Mouse (Mus musculus): ENCODE results near the gene Enpp1. TPM values are rescaled to one million over a fixed set of nuclear protein-coding genes. Genes with fewer than 3 reads are reported as not detected.

Enpp1 gene
- polyA plus RNA-seq, 1 experiment from 2014 or later, result 0.62 TPM

DNA sequence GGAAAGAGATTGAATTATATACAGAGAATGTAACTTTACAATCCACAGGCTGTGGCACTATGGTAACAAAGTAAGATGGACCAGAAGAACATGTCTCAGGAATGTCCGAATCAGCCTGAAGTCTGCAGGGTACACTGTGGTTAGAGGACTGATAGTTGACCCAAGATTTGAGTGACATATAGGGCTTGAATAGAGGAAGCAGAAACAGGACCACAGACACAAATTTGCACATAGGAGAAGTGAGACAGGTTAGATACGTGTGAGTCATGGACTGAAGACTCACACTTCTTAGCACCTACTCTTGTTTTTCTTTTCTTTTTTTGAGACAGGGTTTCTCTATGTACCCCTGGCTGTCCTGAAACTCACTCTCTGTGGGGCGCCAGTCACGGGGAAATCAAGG, 15.5 kb upstream of the Enpp1 start:
- WGBS, result 89% methylated on average over 4 of the region's 4 CpGs
- Histone ChIP-seq H3K27me3 (replicated peaks; ENCODE audit: low read depth, poor library complexity, severe bottlenecking) (no peaks in the 10 kb centered on the region), H3K27ac (replicated peaks) (no peak overlapping the region), H3K9me3 (no peaks in the 10 kb centered on the region), H3K36me3 (replicated peaks) (no peaks in the 10 kb centered on the region), H3K4me1 (no peaks in the 10 kb centered on the region), H3K4me3 (no peak overlapping the region)
- no peak for DNase-seq (ENCODE audit: low spot score)

DNA sequence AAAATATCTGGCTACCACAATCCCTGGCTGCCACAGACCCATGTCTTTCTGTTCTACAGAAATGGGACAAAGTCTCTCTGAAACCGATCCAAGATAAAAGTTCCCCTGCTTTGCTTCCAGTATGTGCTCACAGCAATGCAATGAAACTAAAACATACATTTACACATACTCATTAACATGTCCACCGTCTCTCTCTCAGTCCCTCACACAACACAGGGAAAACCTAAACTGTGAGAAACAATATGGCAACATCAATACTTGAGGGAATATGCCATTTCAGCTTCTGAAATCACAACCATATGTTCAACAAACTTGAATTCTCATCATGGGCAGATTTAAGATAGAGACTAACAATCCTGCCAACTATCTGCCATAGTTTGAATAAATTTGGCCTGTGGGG, 13.2 kb upstream of the Enpp1 start:
- no peak overlapping the region for H3K27ac ChIP-seq (replicated peaks)
- H3K4me3 ChIP-seq, result no peak overlapping the region
- no peak for DNase-seq (ENCODE audit: low spot score)
- 87% methylated on average over 2 of the region's 2 CpGs for WGBS
- no peaks in the 10 kb centered on the region for H3K36me3 ChIP-seq (replicated peaks)
- H3K27me3 ChIP-seq (replicated peaks; ENCODE audit: low read depth, poor library complexity, severe bottlenecking), result no peaks in the 10 kb centered on the region
- no peaks in the 10 kb centered on the region for H3K4me1 ChIP-seq
- no peaks in the 10 kb centered on the region for H3K9me3 ChIP-seq

DNA sequence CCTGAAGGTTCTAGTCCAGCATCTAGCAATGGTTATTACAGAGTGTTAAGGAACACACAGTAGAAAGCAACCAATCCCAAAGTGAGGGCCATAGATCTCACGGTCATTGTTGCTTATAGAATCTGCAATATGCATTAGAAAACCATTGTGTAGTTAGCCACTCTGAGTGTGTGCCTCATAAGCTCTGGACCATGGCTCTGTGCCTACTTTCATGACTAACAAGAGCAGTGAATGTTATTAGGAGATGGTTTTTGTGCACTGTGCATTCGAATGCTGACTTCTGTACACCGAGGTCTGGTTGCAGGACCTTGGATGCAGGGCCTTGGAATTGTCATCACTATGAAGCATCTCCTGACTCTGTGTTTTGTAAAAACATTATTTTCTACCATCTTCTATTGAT, 9.9 kb upstream of the Enpp1 start:
- DNase-seq (ENCODE audit: low spot score), result no peak
- 93% methylated on average over 3 of the region's 3 CpGs for WGBS

DNA sequence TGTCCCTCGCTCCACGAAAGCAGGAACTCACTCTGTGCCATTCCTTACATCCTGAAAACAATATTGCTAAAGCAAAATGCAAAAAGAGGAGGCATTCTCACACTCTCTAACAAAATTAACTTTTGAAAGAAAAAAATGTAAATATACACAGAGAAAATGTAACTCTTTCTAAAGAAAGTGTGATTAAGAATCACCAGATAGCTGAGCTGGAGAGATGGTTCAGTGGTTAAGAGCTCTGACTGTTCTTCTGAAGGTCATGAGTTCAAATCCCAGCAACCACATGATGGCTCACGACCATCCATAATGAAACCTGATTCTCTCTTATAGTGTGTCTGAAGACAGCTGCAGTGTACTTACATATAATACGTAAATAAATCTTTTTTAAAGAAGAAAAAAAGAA, 7.4 kb upstream of the Enpp1 start:
- H3K9me3 ChIP-seq, result no peaks in the 10 kb centered on the region
- H3K4me1 ChIP-seq, result no peaks in the 10 kb centered on the region
- peaks cover 10% of the 10 kb centered on the region; the same call in 1 of the 2 replicates for H3K27me3 ChIP-seq (replicated peaks; ENCODE audit: low read depth, poor library complexity, severe bottlenecking)
- H3K4me3 ChIP-seq, result no peak overlapping the region
- no peak for DNase-seq (ENCODE audit: low spot score)
- no peak overlapping the region for H3K27ac ChIP-seq (replicated peaks)
- 82% methylated on average over 4 of the region's 4 CpGs for WGBS
- H3K36me3 ChIP-seq (replicated peaks), result no peaks in the 10 kb centered on the region

More for the DNA sequence above, 9.9 kb upstream of the Enpp1 start:
- Histone ChIP-seq H3K4me3 (no peak overlapping the region), H3K9me3 (no peaks in the 10 kb centered on the region), H3K36me3 (replicated peaks) (no peaks in the 10 kb centered on the region), H3K27me3 (replicated peaks; ENCODE audit: low read depth, poor library complexity, severe bottlenecking) (peaks cover 10% of the 10 kb centered on the region; the same call in 1 of the 2 replicates), H3K27ac (replicated peaks) (no peak overlapping the region), H3K4me1 (no peaks in the 10 kb centered on the region)

DNA sequence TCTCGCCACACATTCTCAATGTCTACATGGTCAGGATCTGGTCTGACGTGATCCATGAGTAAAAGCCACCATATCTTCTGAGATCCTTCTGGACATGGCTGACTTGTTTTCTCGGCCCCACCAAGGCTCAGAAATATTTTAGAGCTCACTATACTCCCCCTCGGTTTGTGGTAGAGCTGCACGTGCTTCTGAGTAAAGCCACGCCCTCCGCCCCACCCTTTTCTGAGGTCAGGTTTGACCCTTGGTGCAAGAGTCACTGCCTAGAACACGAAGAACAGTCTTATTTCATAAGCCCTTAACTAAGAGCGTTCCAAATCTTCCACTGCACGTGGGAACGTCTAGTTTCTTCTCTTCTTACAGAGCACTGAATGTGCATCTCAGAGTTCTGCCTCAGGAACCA, 6.8 kb upstream of the Enpp1 start:
- H3K27me3 ChIP-seq (replicated peaks; ENCODE audit: low read depth, poor library complexity, severe bottlenecking), result peaks cover 11% of the 10 kb centered on the region; the same call in 1 of the 2 replicates
- no peaks in the 10 kb centered on the region for H3K9me3 ChIP-seq
- 59% methylated on average over 11 of the region's 11 CpGs for WGBS
- no peak overlapping the region for H3K27ac ChIP-seq (replicated peaks)
- H3K36me3 ChIP-seq (replicated peaks), result no peaks in the 10 kb centered on the region
- H3K4me1 ChIP-seq, result no peaks in the 10 kb centered on the region
- DNase-seq (ENCODE audit: low spot score), result no peak
- no peak overlapping the region for H3K4me3 ChIP-seq

DNA sequence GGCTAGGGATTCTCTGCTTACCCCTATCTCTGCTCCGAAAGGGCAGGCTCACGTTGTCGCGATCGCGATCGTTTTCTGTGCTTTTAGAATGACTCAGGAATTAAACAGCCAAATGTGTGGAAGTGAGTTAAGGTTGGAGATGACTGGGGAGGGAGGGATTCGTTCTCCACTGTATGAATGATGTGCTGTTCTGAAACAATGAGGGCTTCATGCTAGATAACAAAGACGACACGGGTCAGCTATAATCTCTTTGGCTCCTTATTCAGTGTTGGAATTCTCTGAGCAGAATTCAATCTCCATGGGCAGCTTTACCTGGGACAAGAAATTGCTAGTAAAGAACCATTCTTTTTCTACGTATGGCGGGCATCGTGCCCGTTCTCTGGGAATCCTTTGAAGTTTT, 6.1 kb upstream of the Enpp1 start:
- H3K4me3 ChIP-seq, result no peak overlapping the region
- no peak overlapping the region for H3K27ac ChIP-seq (replicated peaks)
- no peaks in the 10 kb centered on the region for H3K9me3 ChIP-seq
- no peaks in the 10 kb centered on the region for H3K4me1 ChIP-seq
- no peaks in the 10 kb centered on the region for H3K36me3 ChIP-seq (replicated peaks)
- WGBS, result 46% methylated on average over 14 of the region's 14 CpGs
- H3K27me3 ChIP-seq (replicated peaks; ENCODE audit: low read depth, poor library complexity, severe bottlenecking), result peaks cover 17% of the 10 kb centered on the region
- no peak for DNase-seq (ENCODE audit: low spot score)

DNA sequence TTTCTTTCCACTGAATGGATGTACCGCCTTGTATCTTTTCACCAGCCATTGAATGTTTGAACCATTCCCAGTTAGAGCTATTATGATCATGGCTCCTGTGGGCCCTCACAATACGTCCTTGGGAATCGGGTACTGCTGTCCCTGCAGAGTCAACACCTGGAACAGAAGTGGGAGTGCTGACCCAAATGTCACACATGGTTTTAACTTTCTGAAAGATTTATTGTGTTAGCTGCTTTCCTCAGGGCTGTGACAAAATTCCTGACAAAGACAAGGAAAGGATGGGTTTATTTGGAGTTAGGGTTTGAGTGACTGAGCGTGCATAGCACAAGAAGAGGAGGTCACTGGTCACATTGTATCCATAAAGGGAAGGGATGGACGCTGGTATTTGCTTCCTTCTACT, 4.3 kb upstream of the Enpp1 start:
- Histone ChIP-seq H3K4me3 (no peak overlapping the region), H3K27ac (replicated peaks) (no peak overlapping the region), H3K9me3 (no peaks in the 10 kb centered on the region), H3K4me1 (peaks cover 11% of the 10 kb centered on the region), H3K36me3 (replicated peaks) (no peaks in the 10 kb centered on the region), H3K27me3 (replicated peaks; ENCODE audit: low read depth, poor library complexity, severe bottlenecking) (peaks cover 35% of the 10 kb centered on the region)
- DNase-seq (ENCODE audit: low spot score), result no peak
- WGBS, result 84% methylated on average over 5 of the region's 5 CpGs

DNA sequence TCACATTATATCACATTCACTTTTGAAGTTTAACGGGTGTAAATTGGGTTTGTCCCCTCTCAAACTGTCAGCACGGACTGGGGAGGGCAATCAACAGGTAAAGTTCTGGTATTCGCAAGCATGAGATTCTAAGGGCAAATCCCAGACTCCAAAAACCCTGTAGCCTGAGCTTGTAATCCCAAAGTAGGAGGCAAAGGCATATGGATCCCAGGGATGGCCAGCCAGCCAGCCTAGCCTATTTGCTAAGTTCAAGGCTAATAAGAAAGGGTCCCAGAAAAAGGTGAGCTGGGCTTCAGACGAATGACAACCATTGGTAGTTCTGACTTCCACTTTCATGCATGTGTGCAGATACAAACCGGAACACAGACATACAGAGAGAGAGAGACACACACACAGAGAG, 942 bp upstream of the Enpp1 start:
- WGBS, result 68% methylated on average over 5 of the region's 5 CpGs
- Histone ChIP-seq H3K4me3 (no peak overlapping the region), H3K9me3 (no peaks in the 10 kb centered on the region), H3K4me1 (peaks cover 14% of the 10 kb centered on the region), H3K27me3 (replicated peaks; ENCODE audit: low read depth, poor library complexity, severe bottlenecking) (peaks cover 55% of the 10 kb centered on the region), H3K27ac (replicated peaks) (no peak overlapping the region), H3K36me3 (replicated peaks) (no peaks in the 10 kb centered on the region)
- no peak for DNase-seq (ENCODE audit: low spot score)

DNA sequence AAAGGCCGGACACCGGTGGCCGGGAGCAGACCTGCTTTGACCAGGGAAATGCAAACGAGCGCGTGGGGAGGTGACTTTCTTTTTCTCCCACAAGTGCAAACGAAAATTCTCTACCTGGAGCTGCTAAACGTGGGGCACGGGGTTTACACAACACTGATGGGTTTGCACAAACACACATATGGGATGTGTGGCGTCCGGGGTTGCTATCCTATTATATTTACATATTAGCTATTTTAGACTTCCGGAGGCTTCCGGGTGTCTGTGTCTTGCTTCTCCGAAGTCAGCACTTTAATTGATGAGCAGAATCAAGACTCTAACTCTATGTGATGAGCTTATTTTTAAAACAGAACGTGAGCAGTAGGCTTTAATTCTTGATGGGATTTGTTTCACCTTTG, 405 bp upstream of the Enpp1 start:
- H3K27ac ChIP-seq (replicated peaks), result peak overlapping the region; percentile 58; the same call in 1 of the 2 replicates
- H3K4me1 ChIP-seq, result peaks cover 14% of the 10 kb centered on the region
- peaks cover 55% of the 10 kb centered on the region for H3K27me3 ChIP-seq (replicated peaks; ENCODE audit: low read depth, poor library complexity, severe bottlenecking)
- no peaks in the 10 kb centered on the region for H3K36me3 ChIP-seq (replicated peaks)
- DNase-seq (ENCODE audit: low spot score), result no peak
- H3K4me3 ChIP-seq, result peak overlapping the region; percentile 69
- H3K9me3 ChIP-seq, result no peaks in the 10 kb centered on the region
- WGBS, result 15% methylated on average over 15 of the region's 15 CpGs

DNA sequence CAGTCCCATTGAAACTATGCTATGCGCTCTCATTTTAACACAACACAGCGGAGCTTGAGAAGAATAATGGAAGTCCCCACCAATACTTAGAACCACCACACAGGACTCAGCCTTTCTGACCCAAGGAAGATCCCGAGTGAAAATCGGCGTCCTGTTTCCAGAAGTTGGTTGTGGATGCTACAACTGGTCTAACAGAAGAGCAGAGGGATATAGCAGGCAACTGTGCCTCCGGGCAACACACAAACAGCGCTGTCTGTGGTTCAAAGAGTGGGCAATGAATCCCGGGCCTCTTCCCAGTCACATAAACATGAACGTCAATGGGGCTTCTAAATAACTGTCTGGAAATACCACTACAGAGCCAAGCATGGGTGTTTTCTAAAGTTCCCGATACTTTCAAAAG, 888 bp downstream of the Enpp1 start:
- H3K9me3 ChIP-seq, result no peaks in the 10 kb centered on the region
- no peaks in the 10 kb centered on the region for H3K36me3 ChIP-seq (replicated peaks)
- H3K4me1 ChIP-seq, result peaks cover 14% of the 10 kb centered on the region
- WGBS, result 21% methylated on average over 10 of the region's 10 CpGs
- no peak for DNase-seq (ENCODE audit: low spot score)
- peak overlapping the region; percentile 69 for H3K4me3 ChIP-seq
- H3K27ac ChIP-seq (replicated peaks), result no peak overlapping the region
- peaks cover 55% of the 10 kb centered on the region for H3K27me3 ChIP-seq (replicated peaks; ENCODE audit: low read depth, poor library complexity, severe bottlenecking)

DNA sequence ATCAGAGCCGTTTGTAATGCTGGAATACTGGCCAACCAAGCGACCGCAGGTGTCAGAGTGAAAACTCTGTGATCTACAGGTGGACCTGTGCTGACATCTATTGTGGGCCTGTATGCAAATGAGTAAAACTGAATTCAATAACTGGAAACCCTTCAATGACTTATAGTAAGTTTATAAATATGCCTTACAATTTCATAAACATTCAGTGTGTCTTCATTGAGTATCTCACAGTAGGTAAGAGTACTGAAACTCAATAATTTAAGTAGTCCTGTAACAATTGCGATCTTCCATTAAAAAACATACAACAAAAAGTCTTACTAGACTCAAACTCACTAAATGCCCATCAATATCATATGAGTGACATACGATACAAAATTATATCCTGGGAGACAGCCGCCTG, 1.6 kb downstream of the Enpp1 start:
- Histone ChIP-seq H3K36me3 (replicated peaks) (no peaks in the 10 kb centered on the region), H3K4me3 (no peak overlapping the region), H3K9me3 (no peaks in the 10 kb centered on the region), H3K27ac (replicated peaks) (no peak overlapping the region), H3K27me3 (replicated peaks; ENCODE audit: low read depth, poor library complexity, severe bottlenecking) (peaks cover 55% of the 10 kb centered on the region), H3K4me1 (peaks cover 14% of the 10 kb centered on the region)
- 90% methylated on average over 6 of the region's 6 CpGs for WGBS
- no peak for DNase-seq (ENCODE audit: low spot score)

DNA sequence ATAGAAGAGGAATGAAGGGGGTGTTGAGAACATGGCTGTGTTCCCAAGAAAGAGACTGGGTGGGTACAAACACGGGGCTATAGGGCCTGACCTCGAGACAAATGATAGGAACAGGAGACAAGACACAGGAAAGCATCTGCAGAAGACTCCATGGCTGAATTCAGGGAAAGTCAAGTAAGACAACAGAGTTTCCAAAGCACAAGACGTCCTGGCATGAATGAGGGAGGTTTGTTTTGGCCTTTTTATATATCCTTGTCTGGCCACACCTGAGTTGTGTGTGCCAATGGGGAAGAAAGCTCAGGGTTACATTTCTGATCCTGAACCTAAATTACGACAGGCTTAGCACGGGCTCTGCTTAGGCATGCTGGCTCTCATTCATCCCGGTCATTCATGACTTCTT, 4.2 kb downstream of the Enpp1 start:
- 86% methylated on average over 6 of the region's 6 CpGs for WGBS
- DNase-seq (ENCODE audit: low spot score), result no peak
- Histone ChIP-seq H3K27ac (replicated peaks) (no peak overlapping the region), H3K27me3 (replicated peaks; ENCODE audit: low read depth, poor library complexity, severe bottlenecking) (peaks cover 44% of the 10 kb centered on the region), H3K9me3 (no peaks in the 10 kb centered on the region), H3K4me1 (peaks cover 16% of the 10 kb centered on the region), H3K36me3 (replicated peaks) (no peaks in the 10 kb centered on the region), H3K4me3 (no peak overlapping the region)

DNA sequence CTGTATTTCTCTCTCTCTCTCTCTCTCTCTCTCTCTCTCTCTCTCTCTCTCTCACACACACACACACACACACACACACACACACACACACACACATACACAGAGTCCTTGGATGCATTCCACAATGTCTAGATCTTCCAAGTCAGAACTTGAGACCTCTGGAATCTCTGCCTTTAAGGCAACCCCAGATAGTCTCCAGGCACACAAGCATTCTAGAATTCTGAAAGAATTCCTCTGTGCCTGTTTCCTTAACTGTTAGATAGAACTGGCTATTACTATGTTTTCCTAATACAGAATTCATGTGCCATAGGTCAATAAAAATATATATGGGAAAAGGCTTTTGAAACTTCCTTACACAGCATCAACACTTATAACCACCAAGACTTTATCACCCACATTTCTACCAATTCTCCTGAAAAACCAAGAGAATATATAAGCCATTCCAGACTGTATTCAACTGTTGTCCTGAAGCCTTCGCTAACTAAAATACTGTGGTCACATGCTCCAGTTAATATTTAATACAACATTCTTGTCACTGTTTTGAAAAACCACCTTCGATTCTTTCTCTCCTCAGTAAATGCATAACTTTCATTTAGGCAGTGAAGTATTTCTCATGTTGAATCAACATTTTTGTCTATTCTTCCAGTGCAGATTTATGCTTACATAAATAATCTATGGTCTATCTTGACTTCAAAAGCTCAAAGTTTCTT, 5.4 kb downstream of the Enpp1 start:
- WGBS, result 92% methylated on average over 2 of the region's 2 CpGs
- no peak overlapping the region for H3K4me3 ChIP-seq
- peaks cover 10% of the 10 kb centered on the region for H3K4me1 ChIP-seq
- H3K9me3 ChIP-seq, result no peaks in the 10 kb centered on the region
- DNase-seq (ENCODE audit: low spot score), result no peak
- H3K36me3 ChIP-seq (replicated peaks), result no peaks in the 10 kb centered on the region
- no peak overlapping the region for H3K27ac ChIP-seq (replicated peaks)
- H3K27me3 ChIP-seq (replicated peaks; ENCODE audit: low read depth, poor library complexity, severe bottlenecking), result peaks cover 33% of the 10 kb centered on the region
